Mouse (Mus musculus): Measurements from ENCODE around the gene Myo5c. TPM values are rescaled to one million over a fixed set of nuclear protein-coding genes. Genes with fewer than 3 reads are reported as not detected.

The Myo5c gene
- polyA plus RNA-seq (2014; fragmentation: Illumina TruSeq; extraction: RNeasy Lipid Tissue Mini Kit (QIAGEN cat#74804); ENCODE audit: low read depth, low replicate concordance) = 0.77 TPM

GRCm38 (mm10) chr9:75231841-75232746 lies at the start of gene Myo5c:
TSS of gene Myo5c (plus strand) at chr9:75232020.

GRCm38 (mm10) chr9:75306126-75306898 lies 74.5 kb downstream of the Myo5c start, which contains the start of gene Gnb5:
TSS of gene Gnb5 (plus strand) at chr9:75306288.

GRCm38 (mm10) chr9:75347458-75347857 lies 115.6 kb downstream of the Myo5c start, which contains the start of gene Bcl2l10:
TSS of gene Bcl2l10 (plus strand) at chr9:75347758.

Other genes starting within 250 kb of the Myo5c start
- gene Arpp19, start 194.4 kb upstream of the Myo5c start, polyA plus RNA-seq (2014; fragmentation: Illumina TruSeq; extraction: RNeasy Lipid Tissue Mini Kit (QIAGEN cat#74804); ENCODE audit: low read depth, low replicate concordance) = 199 TPM
- gene Myo5a, start 161.0 kb upstream of the Myo5c start, polyA plus RNA-seq (2014; fragmentation: Illumina TruSeq; extraction: RNeasy Lipid Tissue Mini Kit (QIAGEN cat#74804); ENCODE audit: low read depth, low replicate concordance) = 25.7 TPM
- gene Gnb5, start 74.3 kb downstream of the Myo5c start, polyA plus RNA-seq (2014; fragmentation: Illumina TruSeq; extraction: RNeasy Lipid Tissue Mini Kit (QIAGEN cat#74804); ENCODE audit: low read depth, low replicate concordance) = 2.8 TPM
- not detected for gene Bcl2l10, start 115.7 kb downstream of the Myo5c start, polyA plus RNA-seq (2014; fragmentation: Illumina TruSeq; extraction: RNeasy Lipid Tissue Mini Kit (QIAGEN cat#74804); ENCODE audit: low read depth, low replicate concordance)
- gene Mapk6, start 178.0 kb downstream of the Myo5c start, polyA plus RNA-seq (2014; fragmentation: Illumina TruSeq; extraction: RNeasy Lipid Tissue Mini Kit (QIAGEN cat#74804); ENCODE audit: low read depth, low replicate concordance) = 292 TPM
- gene Leo1, start 209.5 kb downstream of the Myo5c start, polyA plus RNA-seq (2014; fragmentation: Illumina TruSeq; extraction: RNeasy Lipid Tissue Mini Kit (QIAGEN cat#74804); ENCODE audit: low read depth, low replicate concordance) = 50.3 TPM

All from testis, adult 10 weeks (tissue).